Mouse (Mus musculus): ENCODE results near the gene Sgms1. TPM values are rescaled to one million over a fixed set of nuclear protein-coding genes. Genes with fewer than 3 reads are reported as not detected.

The Sgms1 gene
- polyA plus RNA-seq, 2 experiments: 20.8 to 36.8 TPM

DNA sequence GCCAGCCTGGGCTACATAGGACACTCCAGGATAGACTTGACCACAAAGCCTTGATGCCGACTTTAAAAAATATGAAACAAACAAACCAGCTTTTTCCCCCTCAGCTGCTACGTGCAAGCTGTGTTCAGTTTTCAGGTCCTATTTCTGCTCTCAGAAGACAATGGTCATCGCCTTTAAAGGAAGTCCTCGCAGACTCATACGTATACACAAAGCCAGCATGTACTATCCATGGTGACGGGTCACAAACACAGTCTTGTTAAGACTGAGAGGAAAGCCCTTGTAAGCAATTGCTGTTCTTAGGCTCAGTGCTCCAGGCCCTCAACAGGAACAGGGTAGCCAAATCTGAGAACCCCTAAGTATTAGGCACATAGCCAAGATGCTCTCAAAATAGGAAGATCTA, 110.1 kb downstream of the Sgms1 start:
- no peak for DNase-seq (ENCODE audit: low spot score)
- no peak overlapping the region for H3K27ac ChIP-seq (replicated peaks; ENCODE audit: low read depth, low read length)
- no peaks in the 10 kb centered on the region for H3K9me3 ChIP-seq (ENCODE audit: control insufficient read depth, low read length)
- no peak for TF ChIP-seq POLR2A (IDR thresholded peaks at IDR 0.05; ENCODE audit: borderline replicate concordance, extremely low read depth, insufficient read depth, insufficient read length)
- H3K4me3 ChIP-seq (replicated peaks; ENCODE audit: low read length): no peak overlapping the region
- no peaks in the 10 kb centered on the region for H3K36me3 ChIP-seq (ENCODE audit: control insufficient read depth, insufficient read depth, low read length)
- H3K4me2 ChIP-seq (replicated peaks; ENCODE audit: low read depth, low read length, severe bottlenecking): no peak overlapping the region
- no peaks in the 10 kb centered on the region for H3K27me3 ChIP-seq (ENCODE audit: control insufficient read depth, insufficient read depth, low read length)
- 92% methylated on average over 6 of the region's 6 CpGs for WGBS
- peaks cover 7% of the 10 kb centered on the region for H3K4me1 ChIP-seq (ENCODE audit: control insufficient read depth, insufficient read depth, low read length)
- no peak overlapping the region for H3K9ac ChIP-seq (ENCODE audit: low read depth, low read length, severe bottlenecking)
- no peak for ATAC-seq (ENCODE audit: low FRiP score, low read depth)

DNA sequence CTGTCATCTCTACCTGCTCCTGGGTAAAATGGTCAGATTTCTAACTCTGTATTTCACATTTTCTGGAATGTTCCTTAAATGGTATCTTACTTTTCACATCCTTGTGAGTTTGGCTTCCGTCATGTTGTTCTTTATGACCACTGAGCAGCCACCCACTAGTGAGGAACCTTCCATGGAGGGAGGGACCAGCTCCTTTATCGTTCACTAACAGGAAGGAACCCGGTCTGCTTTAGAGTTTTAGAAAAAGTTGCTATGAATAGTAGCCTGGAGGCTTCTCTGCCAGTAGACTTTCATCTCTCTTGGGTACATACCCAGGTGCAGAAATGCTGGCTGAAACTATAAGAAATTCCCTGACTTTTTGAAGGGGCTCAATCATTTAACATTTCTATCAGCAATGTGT, 111.6 kb downstream of the Sgms1 start:
- Histone ChIP-seq H3K27me3 (ENCODE audit: control insufficient read depth, insufficient read depth, low read length) (no peaks in the 10 kb centered on the region), H3K36me3 (ENCODE audit: control insufficient read depth, insufficient read depth, low read length) (no peaks in the 10 kb centered on the region), H3K9me3 (ENCODE audit: control insufficient read depth, low read length) (no peaks in the 10 kb centered on the region), H3K27ac (replicated peaks; ENCODE audit: low read depth, low read length) (no peak overlapping the region), H3K4me2 (replicated peaks; ENCODE audit: low read depth, low read length, severe bottlenecking) (no peak overlapping the region), H3K4me3 (replicated peaks; ENCODE audit: low read length) (no peak overlapping the region), H3K4me1 (ENCODE audit: control insufficient read depth, insufficient read depth, low read length) (peaks cover 7% of the 10 kb centered on the region; the same call in 1 of the 2 replicates), H3K9ac (ENCODE audit: low read depth, low read length, severe bottlenecking) (no peak overlapping the region)
- DNase-seq (ENCODE audit: low spot score) (no peak), ATAC-seq (ENCODE audit: low FRiP score, low read depth) (no peak)
- 68% methylated on average over 3 of the region's 3 CpGs for WGBS
- no peak for TF ChIP-seq POLR2A (IDR thresholded peaks at IDR 0.05; ENCODE audit: borderline replicate concordance, extremely low read depth, insufficient read depth, insufficient read length)

DNA sequence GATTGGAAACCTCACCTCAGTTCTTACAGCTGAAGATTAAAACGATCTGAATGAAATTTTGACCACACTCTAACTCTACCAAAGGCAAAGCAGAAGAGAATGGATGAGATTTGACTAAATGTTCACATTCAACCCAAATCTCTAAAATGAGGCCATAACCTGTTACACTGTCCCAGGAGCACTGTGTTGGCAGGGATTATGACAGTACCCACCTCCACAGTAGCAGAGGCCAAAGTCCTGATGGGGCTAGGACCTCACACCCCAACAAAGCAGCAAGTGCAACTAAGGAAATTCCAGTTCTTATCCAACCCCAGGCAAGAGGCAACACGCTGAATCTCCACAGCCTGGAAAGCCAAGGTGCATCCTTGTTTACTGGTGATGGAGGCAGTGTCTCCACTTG, 112.2 kb downstream of the Sgms1 start:
- Histone ChIP-seq H3K4me1 (ENCODE audit: control insufficient read depth, insufficient read depth, low read length) (peaks cover 11% of the 10 kb centered on the region; the same call in 1 of the 2 replicates), H3K27me3 (ENCODE audit: control insufficient read depth, insufficient read depth, low read length) (no peaks in the 10 kb centered on the region), H3K27ac (replicated peaks; ENCODE audit: low read depth, low read length) (no peak overlapping the region), H3K9ac (ENCODE audit: low read depth, low read length, severe bottlenecking) (no peak overlapping the region), H3K9me3 (ENCODE audit: control insufficient read depth, low read length) (no peaks in the 10 kb centered on the region), H3K4me2 (replicated peaks; ENCODE audit: low read depth, low read length, severe bottlenecking) (no peak overlapping the region), H3K4me3 (replicated peaks; ENCODE audit: low read length) (no peak overlapping the region), H3K36me3 (ENCODE audit: control insufficient read depth, insufficient read depth, low read length) (no peaks in the 10 kb centered on the region)
- TF ChIP-seq POLR2A (IDR thresholded peaks at IDR 0.05; ENCODE audit: borderline replicate concordance, extremely low read depth, insufficient read depth, insufficient read length): no peak
- no peak for DNase-seq (ENCODE audit: low spot score)
- ATAC-seq (ENCODE audit: low FRiP score, low read depth): no peak
- 90% methylated on average over 2 of the region's 2 CpGs for WGBS

DNA sequence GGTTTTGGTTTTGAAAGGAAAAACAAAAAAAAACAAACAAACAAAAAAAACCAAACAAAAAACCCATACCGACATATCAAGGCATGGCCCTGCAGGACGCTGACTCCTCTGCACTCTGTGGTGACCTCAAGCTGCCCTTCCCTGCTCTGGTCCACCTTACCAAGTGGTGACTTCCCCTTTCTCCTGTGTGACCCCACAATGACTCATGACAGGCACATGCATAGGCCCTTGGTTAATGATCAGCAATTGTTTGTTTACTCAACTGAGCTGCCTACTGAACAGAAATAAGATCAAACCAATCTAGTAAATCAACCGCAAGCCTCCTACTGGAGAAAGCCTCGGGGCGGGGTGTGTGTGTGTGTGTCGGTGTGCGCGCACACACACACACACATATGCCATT, 112.7 kb downstream of the Sgms1 start:
- Histone ChIP-seq H3K36me3 (ENCODE audit: control insufficient read depth, insufficient read depth, low read length) (no peaks in the 10 kb centered on the region), H3K27ac (replicated peaks; ENCODE audit: low read depth, low read length) (no peak overlapping the region), H3K4me2 (replicated peaks; ENCODE audit: low read depth, low read length, severe bottlenecking) (no peak overlapping the region), H3K4me1 (ENCODE audit: control insufficient read depth, insufficient read depth, low read length) (peaks cover 14% of the 10 kb centered on the region; the same call in 1 of the 2 replicates), H3K27me3 (ENCODE audit: control insufficient read depth, insufficient read depth, low read length) (no peaks in the 10 kb centered on the region), H3K9me3 (ENCODE audit: control insufficient read depth, low read length) (no peaks in the 10 kb centered on the region), H3K4me3 (replicated peaks; ENCODE audit: low read length) (no peak overlapping the region), H3K9ac (ENCODE audit: low read depth, low read length, severe bottlenecking) (no peak overlapping the region)
- DNase-seq (ENCODE audit: low spot score): no peak
- ATAC-seq (ENCODE audit: low FRiP score, low read depth): no peak
- TF ChIP-seq POLR2A (IDR thresholded peaks at IDR 0.05; ENCODE audit: borderline replicate concordance, extremely low read depth, insufficient read depth, insufficient read length): no peak
- WGBS: 91% methylated on average over 8 of the region's 8 CpGs

DNA sequence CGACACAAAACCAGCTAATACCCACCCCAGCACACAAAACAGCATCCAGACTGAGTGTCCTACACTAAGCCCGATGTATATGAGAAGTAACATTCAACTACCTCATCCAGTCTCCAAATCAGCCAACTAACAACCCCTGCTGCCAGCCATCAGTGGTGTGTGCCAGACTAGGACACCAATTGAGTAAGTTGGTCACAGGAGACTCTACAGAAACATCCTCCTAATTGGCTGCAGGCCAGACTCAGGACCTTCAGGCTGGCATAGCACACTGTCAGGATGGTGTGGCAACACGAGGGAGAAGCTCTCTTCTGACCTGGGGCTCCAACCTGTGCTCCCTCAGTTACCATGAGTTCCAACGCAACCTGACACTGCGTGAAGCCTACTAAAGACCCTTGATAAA, 113.3 kb downstream of the Sgms1 start:
- peaks cover 13% of the 10 kb centered on the region; the same call in 1 of the 2 replicates for H3K4me1 ChIP-seq (ENCODE audit: control insufficient read depth, insufficient read depth, low read length)
- no peak overlapping the region for H3K27ac ChIP-seq (replicated peaks; ENCODE audit: low read depth, low read length)
- H3K4me3 ChIP-seq (replicated peaks; ENCODE audit: low read length): no peak overlapping the region
- no peaks in the 10 kb centered on the region for H3K27me3 ChIP-seq (ENCODE audit: control insufficient read depth, insufficient read depth, low read length)
- no peak overlapping the region for H3K9ac ChIP-seq (ENCODE audit: low read depth, low read length, severe bottlenecking)
- DNase-seq (ENCODE audit: low spot score): no peak
- no peaks in the 10 kb centered on the region for H3K9me3 ChIP-seq (ENCODE audit: control insufficient read depth, low read length)
- 87% methylated on average over 5 of the region's 5 CpGs for WGBS
- H3K4me2 ChIP-seq (replicated peaks; ENCODE audit: low read depth, low read length, severe bottlenecking): no peak overlapping the region
- no peaks in the 10 kb centered on the region for H3K36me3 ChIP-seq (ENCODE audit: control insufficient read depth, insufficient read depth, low read length)
- no peak for ATAC-seq (ENCODE audit: low FRiP score, low read depth)
- no peak for TF ChIP-seq POLR2A (IDR thresholded peaks at IDR 0.05; ENCODE audit: borderline replicate concordance, extremely low read depth, insufficient read depth, insufficient read length)
